Mouse (Mus musculus): ENCODE data around the gene Mad1l1.

Mad1l1 gene

GRCm38 (mm10) chr5:140178058-140178690 is 143.2 kb downstream of the Mad1l1 start:
- DNase-seq (ENCODE audit: low read depth, low spot score) = no peak

- no peak for DNase-seq (ENCODE audit: low read depth, low spot score)
These were observed 143.8 kb downstream of the Mad1l1 start for GRCm38 (mm10) chr5:140177582-140177981.

GRCm38 (mm10) chr5:140176370-140176769 is 145.0 kb downstream of the Mad1l1 start:
- DNase-seq (ENCODE audit: low read depth, low spot score) = no peak

- peak; percentile 24 for DNase-seq (ENCODE audit: low read depth, low spot score)
These were observed 146.4 kb downstream of the Mad1l1 start for GRCm38 (mm10) chr5:140174814-140175490.

- peak; percentile 78 for DNase-seq (ENCODE audit: low read depth, low spot score)
These were observed 147.3 kb downstream of the Mad1l1 start for GRCm38 (mm10) chr5:140174066-140174465.

- DNase-seq (ENCODE audit: low read depth, low spot score) = no peak
These were observed 148.2 kb downstream of the Mad1l1 start for GRCm38 (mm10) chr5:140173181-140173580.

GRCm38 (mm10) chr5:140171710-140172109 is 149.6 kb downstream of the Mad1l1 start:
- DNase-seq (ENCODE audit: low read depth, low spot score) = no peak

GRCm38 (mm10) chr5:140167531-140167930 is 153.8 kb downstream of the Mad1l1 start:
- DNase-seq (ENCODE audit: low read depth, low spot score) = no peak

GRCm38 (mm10) chr5:140167080-140167479 is 154.3 kb downstream of the Mad1l1 start:
- no peak for DNase-seq (ENCODE audit: low read depth, low spot score)

GRCm38 (mm10) chr5:140163947-140164346 is 157.4 kb downstream of the Mad1l1 start:
- DNase-seq (ENCODE audit: low read depth, low spot score) = no peak

- no peak for DNase-seq (ENCODE audit: low read depth, low spot score)
These were observed 159.1 kb downstream of the Mad1l1 start for GRCm38 (mm10) chr5:140162071-140162845.

- peak; percentile 20 for DNase-seq (ENCODE audit: low read depth, low spot score)
These were observed 162.3 kb downstream of the Mad1l1 start for GRCm38 (mm10) chr5:140159007-140159406.

GRCm38 (mm10) chr5:140157886-140158627 is 163.3 kb downstream of the Mad1l1 start:
- DNase-seq (ENCODE audit: low read depth, low spot score) = peak; percentile 56

- no peak for DNase-seq (ENCODE audit: low read depth, low spot score)
These were observed 167.2 kb downstream of the Mad1l1 start for GRCm38 (mm10) chr5:140154166-140154565.

GRCm38 (mm10) chr5:140151871-140152270 is 169.5 kb downstream of the Mad1l1 start:
- DNase-seq (ENCODE audit: low read depth, low spot score) = no peak

- no peak for DNase-seq (ENCODE audit: low read depth, low spot score)
These were observed 170.2 kb downstream of the Mad1l1 start for GRCm38 (mm10) chr5:140151180-140151579.

GRCm38 (mm10) chr5:140150694-140151093 is 170.7 kb downstream of the Mad1l1 start:
- no peak for DNase-seq (ENCODE audit: low read depth, low spot score)

GRCm38 (mm10) chr5:140150136-140150535 is 171.2 kb downstream of the Mad1l1 start:
- DNase-seq (ENCODE audit: low read depth, low spot score) = no peak

GRCm38 (mm10) chr5:140149298-140149697 is 172.1 kb downstream of the Mad1l1 start:
- DNase-seq (ENCODE audit: low read depth, low spot score) = no peak

- no peak for DNase-seq (ENCODE audit: low read depth, low spot score)
These were observed 177.8 kb downstream of the Mad1l1 start for GRCm38 (mm10) chr5:140143541-140143940.

GRCm38 (mm10) chr5:140141336-140141735 is 180.0 kb downstream of the Mad1l1 start:
- DNase-seq (ENCODE audit: low read depth, low spot score) = no peak

GRCm38 (mm10) chr5:140140214-140140613 is 181.1 kb downstream of the Mad1l1 start:
- DNase-seq (ENCODE audit: low read depth, low spot score) = peak; percentile 65
